Comparison of ENCODE assay signal across 8 mouse cellular contexts in the genomic region with DNA sequence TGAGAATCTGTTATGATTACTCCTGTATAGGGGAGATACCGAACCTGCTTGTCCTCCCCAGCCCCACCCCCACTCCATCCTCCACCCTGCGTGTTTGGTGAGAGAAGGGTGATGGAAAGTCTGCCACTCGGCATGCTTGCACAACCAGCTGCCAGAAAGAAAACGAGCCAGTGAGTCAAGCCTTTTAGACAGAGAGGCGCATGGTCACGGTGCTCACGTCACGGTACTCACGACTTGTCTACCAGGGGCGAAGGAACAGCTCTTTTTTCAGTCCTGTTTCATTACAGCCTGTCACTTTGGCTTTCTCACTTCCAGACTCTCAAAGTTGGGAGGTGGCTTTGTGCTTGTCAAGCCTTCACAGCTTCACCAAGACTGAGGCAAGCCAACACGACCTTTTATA. TPM values are rescaled to one million over a fixed set of nuclear protein-coding genes. Genes with fewer than 3 reads are reported as not detected.
DNase-seq lines count a peak whose midpoint lies in the region; ATAC-seq and TF ChIP-seq lines count a peak whose summit lies in the region.

No protein-coding gene starts in this region.

- 0 out of 2 replicates have a peak overlapping the region, but pooled peaks have one; percentile 10 for H3K27ac ChIP-seq in embryonic facial prominence, embryonic 14.5 days (replicated peaks; ENCODE audit: low read depth, low read length)
- 0 out of 2 replicates have a peak overlapping the region, but pooled peaks have one; percentile 9 for H3K27ac ChIP-seq in kidney, embryonic 15.5 days
- H3K27ac ChIP-seq in lung, postnatal 0 days (ENCODE audit: low read length) = no peak overlapping the region
- peak overlapping the region; percentile 76 for H3K27ac ChIP-seq in stomach, embryonic 15.5 days

- no peaks in the 10 kb centered on the region for H3K36me3 ChIP-seq in embryonic facial prominence, embryonic 14.5 days (ENCODE audit: control insufficient read depth, insufficient read depth, low read length)
- H3K36me3 ChIP-seq in kidney, embryonic 15.5 days = no peaks in the 10 kb centered on the region
- no peaks in the 10 kb centered on the region for H3K36me3 ChIP-seq in lung, postnatal 0 days (ENCODE audit: insufficient read depth, low read length)
- H3K36me3 ChIP-seq in stomach, embryonic 15.5 days = no peaks in the 10 kb centered on the region

- H3K9me3 ChIP-seq in embryonic facial prominence, embryonic 14.5 days (ENCODE audit: control insufficient read depth, low read length) = no peaks in the 10 kb centered on the region
- no peaks in the 10 kb centered on the region for H3K9me3 ChIP-seq in kidney, embryonic 15.5 days (replicated peaks)
- H3K9me3 ChIP-seq in lung, postnatal 0 days (ENCODE audit: low read length) = no peaks in the 10 kb centered on the region
- H3K9me3 ChIP-seq in stomach, embryonic 15.5 days = no peaks in the 10 kb centered on the region

- no peak overlapping the region for H3K4me3 ChIP-seq in embryonic facial prominence, embryonic 14.5 days (ENCODE audit: low read depth, low read length)
- H3K4me3 ChIP-seq in kidney, embryonic 15.5 days (replicated peaks) = no peak overlapping the region
- H3K4me3 ChIP-seq in lung, postnatal 0 days (ENCODE audit: low read depth, low read length) = no peak overlapping the region
- peak overlapping the region; percentile 12; the same call in 1 of the 2 replicates for H3K4me3 ChIP-seq in stomach, embryonic 15.5 days (replicated peaks)

- DNase-seq in layer of hippocampus, postnatal 14 days (ENCODE audit: low spot score in 2 of 2) = peak; percentile 7 to 15
- DNase-seq in layer of hippocampus, postnatal 36 days = no peak
- DNase-seq in embryonic facial prominence, embryonic 14.5 days (ENCODE audit: low spot score) = peak; percentile 56
- peak; percentile 57 for DNase-seq in lung, postnatal 0 days (ENCODE audit: low spot score)
- DNase-seq in T-cell, adult 2 months (ENCODE audit: low spot score) = no peak
- no peak for DNase-seq in heart, adult 11 months

- TF ChIP-seq CTCF in lung, postnatal 0 days (IDR thresholded peaks at IDR 0.05) = no peak

- H3K4me2 ChIP-seq in embryonic facial prominence, embryonic 14.5 days (ENCODE audit: low read depth, low read length) = peak overlapping the region; percentile 31
- H3K4me2 ChIP-seq in kidney, embryonic 15.5 days = peak overlapping the region; percentile 44
- H3K4me2 ChIP-seq in lung, postnatal 0 days (replicated peaks; ENCODE audit: low read depth, low read length) = peak overlapping the region; percentile 35
- H3K4me2 ChIP-seq in stomach, embryonic 15.5 days = peak overlapping the region; percentile 42

- TF ChIP-seq EP300 in lung, postnatal 0 days (IDR thresholded peaks at IDR 0.05) = no peak

- ATAC-seq in embryonic facial prominence, embryonic 14.5 days (ENCODE audit: low read depth) = 0 out of 2 replicates have a peak, but pooled peaks have one; percentile 26
- ATAC-seq in kidney, embryonic 15.5 days (replicated peaks; ENCODE audit: low FRiP score) = 0 out of 2 replicates have a peak, but pooled peaks have one; percentile 19
- peak; percentile 77 for ATAC-seq in lung, postnatal 0 days
- peak; percentile 43 for ATAC-seq in stomach, embryonic 15.5 days (ENCODE audit: insufficient read depth, low FRiP score, low read depth)

- peaks cover 6% of the 10 kb centered on the region for H3K4me1 ChIP-seq in embryonic facial prominence, embryonic 14.5 days (ENCODE audit: control insufficient read depth, insufficient read depth, low read length)
- peaks cover 13% of the 10 kb centered on the region for H3K4me1 ChIP-seq in kidney, embryonic 15.5 days
- peaks cover 8% of the 10 kb centered on the region for H3K4me1 ChIP-seq in lung, postnatal 0 days (ENCODE audit: insufficient read depth, low read depth, low read length)
- no peaks in the 10 kb centered on the region for H3K4me1 ChIP-seq in stomach, embryonic 15.5 days

- no peaks in the 10 kb centered on the region for H3K27me3 ChIP-seq in embryonic facial prominence, embryonic 14.5 days (replicated peaks; ENCODE audit: control insufficient read depth, insufficient read depth, low read length)
- no peaks in the 10 kb centered on the region for H3K27me3 ChIP-seq in kidney, embryonic 15.5 days
- no peaks in the 10 kb centered on the region for H3K27me3 ChIP-seq in lung, postnatal 0 days (replicated peaks; ENCODE audit: insufficient read depth, low read length)
- H3K27me3 ChIP-seq in stomach, embryonic 15.5 days (replicated peaks) = no peaks in the 10 kb centered on the region

- 23% methylated on average over 11 of the region's 11 CpGs for WGBS in embryonic facial prominence, embryonic 14.5 days
- WGBS in kidney, embryonic 15.5 days = 44% methylated on average over 11 of the region's 11 CpGs
- WGBS in lung, postnatal 0 days = 7% methylated on average over 11 of the region's 11 CpGs
- 28% methylated on average over 11 of the region's 11 CpGs for WGBS in stomach, embryonic 15.5 days

- H3K9ac ChIP-seq in embryonic facial prominence, embryonic 14.5 days (ENCODE audit: low read depth, low read length) = no peak overlapping the region
- no peak overlapping the region for H3K9ac ChIP-seq in kidney, embryonic 15.5 days
- H3K9ac ChIP-seq in lung, postnatal 0 days (replicated peaks; ENCODE audit: low read depth) = no peak overlapping the region
- H3K9ac ChIP-seq in stomach, embryonic 15.5 days = no peak overlapping the region

RNA-seq across cellular contexts. Expression of a gene that starts 7.2 kb away (rescaled TPM):
- 10 to 100 TPM; 28.0 to 31.4 TPM for total RNA-seq in layer of hippocampus, postnatal 14 days (2021)
- total RNA-seq in layer of hippocampus, postnatal 36 days (2021) = 10 to 100 TPM; 24.9 to 25.4 TPM
- polyA plus RNA-seq in embryonic facial prominence, embryonic 14.5 days (2014; fragmentation: Nextera tagmentation; extraction: Ambion mirVana) = 25.5 and 27.8 TPM in 2 replicates
- 31.8 and 32.5 TPM in 2 replicates for polyA plus RNA-seq in kidney, embryonic 15.5 days (2015; fragmentation: Nextera tagmentation; extraction: Ambion mirVana)
- 15.2 and 16.6 TPM in 2 replicates for polyA plus RNA-seq in lung, postnatal 0 days (2015; fragmentation: Nextera tagmentation; extraction: Ambion mirVana)
- 35.6 and 38.6 TPM in 2 replicates for polyA plus RNA-seq in stomach, embryonic 15.5 days (2015; fragmentation: Nextera tagmentation; extraction: Ambion mirVana)

Comparison
In these comparisons a context has a peak if more than half of its experiments do, and no peak if none do; other contexts are left out.
1. DNase-seq: peak in layer of hippocampus, postnatal 14 days (2 of 2), embryonic facial prominence, embryonic 14.5 days (single experiment) and lung, postnatal 0 days (single experiment); none in layer of hippocampus, postnatal 36 days (0 of 2), T-cell, adult 2 months (single experiment) and heart, adult 11 months (single experiment).
2. ATAC-seq: peak in every context shown above with its lines; median percentile 77 in lung, postnatal 0 days; 43 in stomach, embryonic 15.5 days; 26 in embryonic facial prominence, embryonic 14.5 days; 19 in kidney, embryonic 15.5 days.
3. Peak in every context shown above with its lines, with median percentiles within 50 percentile points of each other: H3K4me2 ChIP-seq.